Mouse (Mus musculus) liver, embryonic 15.5 days (tissue): ENCODE results near the gene Gpr137. TPM values are rescaled to one million over a fixed set of nuclear protein-coding genes. Genes with fewer than 3 reads are reported as not detected.

Experiments used
- ATAC-seq: fragments of 200-750 bp; cut with Nextera tagmentation; 2 replicates; pipeline ENCODE4 v1.8.0; 2017; ENCODE audit warnings: moderate number of reproducible peaks, mild to moderate bottlenecking, moderate library complexity; ENCODE audit not compliant: insufficient read depth
- H3K27ac ChIP-seq: fragments of 300-500 bp; sonication (generic); replicated peaks from 2 replicates; pipeline ENCODE4 v1.5.1; 2015; ENCODE audit warnings: mild to moderate bottlenecking, inconsistent platforms
- H3K27me3 ChIP-seq: fragments of 300-500 bp; sonication (generic); 2 replicates; pipeline ENCODE4 v1.6.1; 2015; ENCODE audit warnings: mild to moderate bottlenecking, inconsistent platforms
- H3K36me3 ChIP-seq: fragments of 300-500 bp; sonication (generic); replicated peaks from 2 replicates; pipeline ENCODE4 v1.6.1; 2015; ENCODE audit warnings: moderate library complexity, mild to moderate bottlenecking, inconsistent platforms
- H3K4me1 ChIP-seq: fragments of 300-500 bp; sonication (generic); replicated peaks from 2 replicates; pipeline ENCODE4 v1.6.1; 2015; ENCODE audit warnings: inconsistent platforms
- H3K4me2 ChIP-seq: fragments of 300-500 bp; sonication (generic); 2 replicates; pipeline ENCODE4 v1.6.1; 2015; ENCODE audit warnings: moderate library complexity, mild to moderate bottlenecking, inconsistent platforms
- H3K4me3 ChIP-seq: fragments of 300-500 bp; sonication (generic); replicated peaks from 2 replicates; pipeline ENCODE4 v1.5.1; 2015; ENCODE audit warnings: mild to moderate bottlenecking, inconsistent platforms
- H3K9ac ChIP-seq: fragments of 300-500 bp; sonication (generic); 2 replicates; pipeline ENCODE4 v1.6.1; 2015; ENCODE audit warnings: moderate library complexity, mild to moderate bottlenecking, inconsistent platforms
- H3K9me3 ChIP-seq: fragments of 300-500 bp; sonication (generic); replicated peaks from 2 replicates; pipeline ENCODE4 v1.6.1; 2016; ENCODE audit warnings: inconsistent platforms
- WGBS: fragments of 180-500 bp; shearing (Covaris S2); methylation state at CpG from one replicate; pipeline ENCODE4 v1.1.7; 2015; ENCODE audit warnings: mixed read lengths; ENCODE audit not compliant: insufficient replicate concordance; 5-methylcytosine and 5-hydroxymethylcytosine counted together
- polyA plus RNA-seq: library from polyadenylated mRNA; unstranded; fragments of >200 nt; fragmentation: Nextera tagmentation; extraction: Ambion mirVana; gene quantifications from 2 replicates; pipeline ENCODE4 v1.2.1, GENCODE M21; 2015

Gene Gpr137
- polyA plus RNA-seq, 1 experiment from 2014 or later: 7.4 TPM

DNA sequence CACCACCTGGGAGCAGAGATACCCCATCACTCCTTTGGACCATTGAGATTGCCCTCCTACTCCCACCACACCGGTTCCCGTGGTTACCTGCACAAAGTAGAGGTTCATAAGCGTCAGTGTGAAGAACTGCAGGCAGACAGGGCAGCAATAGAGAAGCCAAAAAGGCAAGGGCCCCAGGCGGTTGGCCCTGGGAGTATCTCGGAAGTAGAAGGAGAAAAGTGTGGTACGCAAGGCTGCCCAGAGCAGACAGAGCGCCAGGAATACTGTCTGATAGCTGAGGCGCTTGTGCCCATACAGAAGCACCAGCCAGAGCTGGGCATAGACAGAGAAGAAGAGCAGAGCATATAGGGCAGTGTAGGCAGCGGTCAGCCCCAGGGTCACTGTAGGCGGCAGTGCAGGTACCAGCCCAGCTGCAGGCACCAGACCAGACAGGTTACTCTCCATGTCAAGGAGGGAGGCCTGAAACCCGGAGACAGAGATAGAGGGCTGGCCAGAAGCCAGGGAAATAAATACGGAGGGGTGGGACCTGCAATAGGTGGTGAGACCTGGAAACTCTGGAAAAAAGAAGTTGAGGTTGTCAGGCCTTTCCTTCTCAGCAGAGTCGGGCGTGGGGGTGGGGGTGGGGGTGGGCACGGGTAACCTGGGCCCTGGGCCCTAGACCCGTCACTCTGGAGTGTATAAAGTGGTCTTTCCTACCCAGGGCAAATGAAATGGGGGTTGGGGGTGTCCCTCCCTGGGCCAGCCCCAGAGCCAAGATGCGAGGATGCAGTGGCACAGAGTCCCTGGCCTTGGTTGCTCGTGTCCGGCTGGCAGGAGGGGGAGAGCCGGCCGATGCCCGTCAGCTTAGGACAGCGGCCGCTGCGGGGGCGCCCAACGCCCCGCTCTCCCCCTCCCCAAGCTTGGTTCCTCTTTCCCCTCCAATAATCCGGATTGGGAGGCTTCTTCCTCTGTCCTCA lies 1.6 kb downstream of the Gpr137 start:
- Histone ChIP-seq H3K9me3 (no peaks in the 10 kb centered on the region), H3K4me2 (peak overlapping the region; percentile 96), H3K4me3 (peak overlapping the region; percentile 82), H3K27me3 (peaks cover 8% of the 10 kb centered on the region), H3K4me1 (peaks cover 30% of the 10 kb centered on the region), H3K27ac (peak overlapping the region; percentile 51; the same call in 1 of the 2 replicates), H3K9ac (peak overlapping the region; percentile 68), H3K36me3 (no peaks in the 10 kb centered on the region)
- 22% methylated on average over 29 of the region's 29 CpGs for WGBS
- ATAC-seq: no peak

DNA sequence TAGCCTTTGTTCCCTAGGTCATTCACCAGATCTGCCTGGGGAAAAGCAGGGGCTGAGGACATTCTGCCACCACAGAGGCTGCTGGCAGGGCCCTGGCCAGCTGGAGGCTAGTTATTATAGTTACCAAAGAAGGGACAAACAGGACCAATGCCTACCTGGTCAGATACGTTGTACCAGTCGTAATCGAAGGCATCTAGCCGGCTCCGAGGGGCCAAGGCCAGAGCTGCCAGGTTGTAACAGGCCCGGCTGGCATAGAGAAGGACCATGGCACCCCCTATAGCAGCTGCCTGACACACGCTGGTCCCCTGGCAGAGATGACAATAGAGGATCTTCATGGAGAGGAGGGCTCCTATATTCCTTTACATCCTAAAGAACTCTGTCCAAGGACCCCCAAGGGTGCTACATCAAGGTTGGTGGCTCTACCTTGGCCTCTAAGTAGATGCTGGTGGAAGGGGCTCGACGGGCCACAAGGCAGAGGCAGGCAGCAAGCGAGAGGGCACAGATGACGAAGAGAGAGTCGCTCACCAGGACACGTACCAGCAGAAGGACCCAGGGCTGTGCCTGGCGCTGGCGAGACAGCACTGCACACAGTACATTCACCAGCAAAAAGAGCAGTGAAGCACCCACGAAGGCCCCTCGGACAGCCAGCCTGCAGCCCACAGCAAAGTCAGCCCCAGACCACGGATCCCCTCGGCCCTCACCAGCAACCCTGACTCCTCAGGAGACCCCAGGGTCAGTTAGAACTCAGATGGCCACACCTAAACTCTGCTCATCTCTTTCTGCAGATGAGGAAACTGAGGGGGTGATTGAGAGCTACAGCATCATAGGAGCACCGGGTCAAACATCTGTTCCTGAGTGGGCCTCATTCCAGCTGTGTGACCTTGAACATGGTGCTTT lies 2.9 kb downstream of the Gpr137 start:
- no peak overlapping the region for H3K27ac ChIP-seq
- H3K9ac ChIP-seq: no peak overlapping the region
- 79% methylated on average over 20 of the region's 20 CpGs for WGBS
- H3K4me3 ChIP-seq: no peak overlapping the region
- H3K9me3 ChIP-seq: no peaks in the 10 kb centered on the region
- peaks cover 21% of the 10 kb centered on the region for H3K27me3 ChIP-seq
- no peaks in the 10 kb centered on the region for H3K36me3 ChIP-seq
- peaks cover 30% of the 10 kb centered on the region for H3K4me1 ChIP-seq
- no peak overlapping the region for H3K4me2 ChIP-seq
- no peak for ATAC-seq

DNA sequence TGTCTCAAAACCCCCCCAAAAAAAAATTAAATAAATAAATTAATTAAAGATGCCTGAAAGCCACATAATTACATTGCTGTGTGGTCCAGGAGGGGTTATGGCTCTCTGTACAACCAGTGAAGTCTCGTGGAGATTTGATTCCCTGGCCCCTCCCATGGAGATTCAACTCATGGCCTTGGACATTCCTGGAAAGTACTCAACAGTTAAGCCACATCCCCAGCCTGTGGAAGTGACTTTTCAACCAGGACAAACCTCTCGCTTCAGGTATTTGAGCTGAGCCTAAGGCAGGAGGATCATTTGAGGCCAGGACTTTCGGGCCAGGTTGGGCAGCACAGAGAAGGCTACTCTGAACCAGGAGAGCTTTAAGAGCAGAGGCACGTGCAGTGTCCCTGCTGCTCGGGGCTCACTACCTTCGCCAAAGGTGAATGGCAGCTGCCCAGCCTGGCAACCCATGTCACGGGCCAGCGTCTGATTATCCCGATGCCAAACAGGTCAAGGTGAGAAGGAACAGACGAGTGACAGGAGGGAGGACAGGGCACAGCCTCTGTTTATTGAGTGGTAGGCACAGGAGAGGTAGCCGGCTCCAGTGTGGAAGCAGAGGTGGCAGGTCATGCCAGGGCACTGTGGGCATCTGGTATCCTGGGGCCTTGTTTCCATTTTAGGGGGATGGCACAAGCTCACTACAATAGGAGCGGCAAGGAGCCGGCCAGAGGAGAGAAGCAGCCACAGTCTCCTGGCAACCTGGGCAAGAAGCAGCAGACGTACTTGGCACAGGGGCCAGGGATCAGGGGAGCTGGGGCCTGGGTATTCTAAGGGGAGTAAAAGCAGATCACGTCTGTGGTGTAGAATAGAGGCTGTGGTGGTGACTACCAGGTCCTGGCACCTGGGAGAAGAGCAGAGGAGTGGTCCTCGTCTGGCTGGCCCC lies 4.5 kb downstream of the Gpr137 start:
- H3K4me2 ChIP-seq: no peak overlapping the region
- no peak overlapping the region for H3K4me3 ChIP-seq
- H3K9me3 ChIP-seq: no peaks in the 10 kb centered on the region
- peaks cover 31% of the 10 kb centered on the region for H3K4me1 ChIP-seq
- no peak overlapping the region for H3K9ac ChIP-seq
- peaks cover 36% of the 10 kb centered on the region for H3K27me3 ChIP-seq
- ATAC-seq: no peak
- no peaks in the 10 kb centered on the region for H3K36me3 ChIP-seq
- 71% methylated on average over 16 of the region's 16 CpGs for WGBS
- H3K27ac ChIP-seq: no peak overlapping the region

DNA sequence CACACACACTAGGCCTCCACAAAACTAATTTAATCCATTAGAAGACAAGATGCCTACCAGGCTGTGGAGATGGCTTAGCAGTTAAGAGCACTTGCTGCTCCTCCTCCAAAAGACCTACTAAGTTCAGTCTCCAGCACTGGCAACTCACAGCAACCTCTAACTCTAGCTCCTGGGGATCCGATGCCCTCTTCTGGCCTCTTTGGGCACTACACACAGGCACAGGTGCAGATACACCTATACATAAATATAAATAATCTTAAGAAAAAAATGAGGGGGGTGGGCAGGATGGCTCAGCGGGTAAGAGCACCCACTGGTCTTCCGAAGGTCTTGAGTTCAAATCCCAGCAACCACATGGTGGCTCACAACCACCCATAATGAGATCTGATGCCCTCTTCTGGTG lies 6.0 kb downstream of the Gpr137 start:
- peaks cover 51% of the 10 kb centered on the region for H3K27me3 ChIP-seq
- H3K36me3 ChIP-seq: no peaks in the 10 kb centered on the region
- ATAC-seq: no peak
- H3K9ac ChIP-seq: no peak overlapping the region
- H3K9me3 ChIP-seq: no peaks in the 10 kb centered on the region
- no peak overlapping the region for H3K27ac ChIP-seq
- H3K4me2 ChIP-seq: no peak overlapping the region
- WGBS: 17% methylated on average over 3 of the region's 3 CpGs
- H3K4me3 ChIP-seq: no peak overlapping the region
- H3K4me1 ChIP-seq: peaks cover 21% of the 10 kb centered on the region

DNA sequence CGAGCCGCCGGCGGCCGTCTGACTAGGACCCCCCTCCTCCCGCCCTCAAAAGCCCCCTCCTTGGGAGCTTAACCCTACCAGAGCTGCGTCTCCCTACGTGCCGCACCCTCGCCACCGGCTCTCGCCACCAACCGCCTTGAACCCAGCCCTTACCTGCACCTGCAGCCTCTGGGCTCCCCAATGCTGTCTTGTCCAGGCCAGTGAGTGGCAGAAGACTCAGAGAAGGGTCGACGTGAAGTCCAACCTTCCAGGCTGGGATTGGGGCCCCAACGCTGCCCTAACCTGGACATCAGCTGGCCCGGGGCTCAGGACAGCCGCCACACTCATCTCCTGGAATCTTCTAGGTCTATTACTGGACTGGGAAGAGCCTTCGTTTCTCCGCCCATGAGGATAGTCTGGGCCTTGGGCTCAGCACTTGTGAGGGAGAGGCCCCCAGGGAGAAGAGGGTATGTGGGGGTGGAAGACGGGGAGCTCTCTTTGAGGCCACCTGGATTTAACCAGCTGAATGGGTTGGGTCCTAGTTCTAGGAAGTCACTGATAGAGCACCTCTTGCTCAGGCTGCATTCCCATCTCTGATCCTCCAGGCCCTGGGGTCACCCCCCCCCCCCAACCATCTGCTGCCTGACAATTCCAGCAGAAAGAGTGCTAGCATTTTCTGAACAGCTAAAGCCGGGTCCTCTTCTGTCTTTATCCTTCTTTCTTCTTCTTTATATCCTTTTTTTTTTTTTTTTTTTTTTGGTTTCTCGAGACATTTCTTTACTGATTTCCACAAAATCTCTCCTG lies 7.9 kb downstream of the Gpr137 start, which contains the start of gene Kcnk4:
Kcnk4 (minus strand) TSS at position 321 of the 783 bp plus-strand sequence.
- Histone ChIP-seq H3K4me1 (peaks cover 10% of the 10 kb centered on the region), H3K27ac (no peak within 1 kb of the TSS), H3K36me3 (no peaks in the 10 kb centered on the region), H3K9me3 (no peaks in the 10 kb centered on the region), H3K9ac (no peak within 1 kb of the TSS), H3K27me3 (peaks cover 71% of the 10 kb centered on the region), H3K4me3 (peak within 1 kb of the TSS; percentile 21), H3K4me2 (peak within 1 kb of the TSS; percentile 48)
- ATAC-seq: no peak
- 11% methylated on average over 23 of the region's 23 CpGs for WGBS

DNA sequence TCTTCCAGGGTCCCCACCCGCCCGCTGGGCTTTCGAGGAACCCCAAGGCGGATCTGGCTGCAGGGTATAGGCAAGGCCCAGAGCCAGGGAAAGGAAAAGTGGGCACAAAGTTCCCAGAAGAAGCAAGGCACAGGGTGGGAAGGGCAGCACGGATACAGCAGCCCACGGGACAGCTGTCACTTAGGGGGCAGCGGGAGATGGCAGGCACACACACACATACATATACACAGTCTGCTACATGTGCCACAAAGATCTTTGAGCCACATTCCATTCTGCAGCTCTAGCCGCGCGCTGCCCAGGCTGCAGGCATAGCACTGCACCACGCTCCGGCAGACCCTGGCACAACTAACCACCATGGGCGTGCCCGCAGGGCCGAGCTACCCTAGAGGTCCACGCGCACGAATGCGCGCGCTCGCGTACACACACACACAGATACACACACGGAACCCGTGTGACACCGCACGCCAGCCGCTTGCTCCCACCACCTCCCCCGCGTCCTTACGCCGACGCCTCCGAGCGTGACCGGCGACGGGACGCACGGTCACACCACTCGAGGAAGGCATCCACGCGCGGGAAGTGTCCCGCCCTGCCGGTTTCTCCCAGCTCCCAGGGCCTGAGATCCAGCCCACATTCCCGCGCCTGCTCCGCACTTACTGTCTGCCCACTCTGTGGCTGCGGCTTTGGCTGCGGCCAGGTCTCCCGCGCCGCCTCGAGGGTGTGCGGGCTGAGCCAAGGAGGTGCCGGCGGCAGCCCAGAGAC lies 8.7 kb downstream of the Gpr137 start:
- no peak for ATAC-seq

DNA sequence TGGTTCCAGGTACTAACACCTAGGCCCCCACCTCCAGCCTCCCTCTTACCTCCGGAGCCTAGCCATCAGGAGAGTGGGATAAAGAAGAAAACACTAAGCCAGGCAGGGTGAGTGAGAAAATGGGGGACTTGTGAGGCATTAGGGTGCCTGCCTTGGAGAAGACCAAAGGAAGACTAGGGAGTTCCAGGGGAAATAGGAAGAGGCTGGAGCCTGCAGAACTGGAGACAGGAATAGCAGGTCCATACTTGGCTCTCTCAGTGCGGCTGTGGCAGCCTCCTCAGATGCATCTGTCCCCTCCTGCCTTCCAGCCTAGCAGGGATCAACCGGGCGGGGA lies 9.2 kb downstream of the Gpr137 start:
- no peak for ATAC-seq
- 27% methylated on average over 4 of the region's 4 CpGs for WGBS
- H3K27ac ChIP-seq: no peak overlapping the region
- peaks cover 84% of the 10 kb centered on the region for H3K27me3 ChIP-seq
- H3K4me2 ChIP-seq: no peak overlapping the region
- no peaks in the 10 kb centered on the region for H3K36me3 ChIP-seq
- no peaks in the 10 kb centered on the region for H3K9me3 ChIP-seq
- H3K4me1 ChIP-seq: peaks cover 10% of the 10 kb centered on the region
- no peak overlapping the region for H3K9ac ChIP-seq
- 0 out of 2 replicates have a peak overlapping the region, but pooled peaks have one; percentile 21 for H3K4me3 ChIP-seq

More for the DNA sequence above, 8.7 kb downstream of the Gpr137 start:
- 6% methylated on average over 58 of the region's 58 CpGs for WGBS
- Histone ChIP-seq H3K9me3 (no peaks in the 10 kb centered on the region), H3K9ac (no peak overlapping the region), H3K27me3 (peaks cover 78% of the 10 kb centered on the region), H3K4me3 (peak overlapping the region; percentile 21), H3K36me3 (no peaks in the 10 kb centered on the region), H3K4me1 (peaks cover 10% of the 10 kb centered on the region), H3K27ac (no peak overlapping the region), H3K4me2 (peak overlapping the region; percentile 48)

DNA sequence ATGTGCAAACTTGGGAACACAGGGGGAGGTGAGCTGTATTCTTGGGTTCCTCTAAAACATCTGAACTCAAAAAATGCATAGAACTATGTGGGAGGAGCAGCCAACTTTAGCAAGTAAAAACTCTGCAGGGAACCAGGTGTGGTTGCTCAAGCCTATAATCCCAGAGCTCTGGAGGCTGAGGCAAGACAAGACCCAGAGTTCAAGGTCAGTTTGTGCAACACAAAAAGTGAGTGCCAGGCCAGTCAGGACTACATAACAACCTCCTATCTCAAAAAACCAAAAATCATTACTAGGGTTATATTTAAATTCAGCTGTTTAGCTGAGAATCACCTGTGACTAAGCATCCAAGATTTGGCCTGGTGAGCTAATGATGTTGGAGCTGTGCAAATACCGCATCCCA lies 10.3 kb downstream of the Gpr137 start:
- WGBS: 39% methylated on average over 1 of the region's 1 CpGs

DNA sequence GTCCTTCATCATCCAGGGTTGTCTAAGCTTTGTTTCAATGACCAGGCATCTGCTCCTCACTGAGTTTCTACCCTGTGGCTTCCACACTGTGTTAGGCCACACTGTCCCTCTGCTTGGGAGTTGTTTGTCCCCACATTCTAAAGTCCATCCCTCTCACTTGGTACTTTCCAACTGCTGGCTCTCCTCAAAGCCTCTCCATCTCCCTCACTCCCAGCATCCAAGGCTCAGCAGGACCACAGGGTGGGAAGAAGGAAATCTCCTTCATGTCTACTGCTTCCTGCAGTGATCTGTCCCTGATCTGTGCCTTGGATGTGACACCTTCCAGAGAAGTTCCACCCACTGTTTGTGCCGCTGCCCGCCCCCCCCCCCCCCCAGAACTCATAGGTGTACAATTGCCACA lies 11.3 kb downstream of the Gpr137 start:
- Histone ChIP-seq H3K27ac (no peak overlapping the region), H3K27me3 (peaks cover 100% of the 10 kb centered on the region), H3K4me3 (no peak overlapping the region), H3K9ac (no peak overlapping the region), H3K9me3 (no peaks in the 10 kb centered on the region), H3K4me1 (peaks cover 18% of the 10 kb centered on the region), H3K36me3 (no peaks in the 10 kb centered on the region), H3K4me2 (no peak overlapping the region)
- WGBS: 17% methylated on average over 2 of the region's 2 CpGs
- no peak for ATAC-seq

More for the DNA sequence above, 10.3 kb downstream of the Gpr137 start:
- H3K36me3 ChIP-seq: no peaks in the 10 kb centered on the region
- peaks cover 94% of the 10 kb centered on the region for H3K27me3 ChIP-seq
- no peak overlapping the region for H3K9ac ChIP-seq
- H3K27ac ChIP-seq: no peak overlapping the region
- no peaks in the 10 kb centered on the region for H3K9me3 ChIP-seq
- no peak for ATAC-seq
- no peak overlapping the region for H3K4me2 ChIP-seq
- peaks cover 11% of the 10 kb centered on the region for H3K4me1 ChIP-seq
- H3K4me3 ChIP-seq: no peak overlapping the region
